Mouse (Mus musculus) MEL (cell line): ENCODE measurements around the gene Mafb. TPM values are rescaled to one million over a fixed set of nuclear protein-coding genes. Genes with fewer than 3 reads are reported as not detected.

Source experiments
- DNase-seq: peaks from one replicate; pipeline ENCODE4 v3.0.0; 2011; ENCODE audit warnings: low read depth, low spot score
- H3K27ac ChIP-seq: 2 replicates; pipeline ENCODE4 v1.5.1; 2012; ENCODE audit warnings: low read depth, mild to moderate bottlenecking, control low read depth, low read length, moderate library complexity; ENCODE audit not compliant: control insufficient read depth
- H3K27me3 ChIP-seq, 2 experiments: fragments of 150-350 bp in 1 of 2; sonication (generic) in 1 of 2; 2 replicates each; pipeline ENCODE4 v1.6.1; 2012; ENCODE audit warnings: low read length in 2 of 2, mild to moderate bottlenecking in 2 of 2, improper control_type of control experiment in 1 of 2, moderate library complexity in 1 of 2; ENCODE audit not compliant: insufficient read depth in 2 of 2, control insufficient read depth in 1 of 2
- H3K36me3 ChIP-seq, 2 experiments: 2 replicates each; pipeline ENCODE4 v1.6.1; 2012 to 2014; ENCODE audit warnings: low read length in 2 of 2, improper control_type of control experiment in 1 of 2, inconsistent platforms in 1 of 2, mild to moderate bottlenecking in 1 of 2; ENCODE audit not compliant: insufficient read depth in 2 of 2, control insufficient read depth in 1 of 2
- H3K4me1 ChIP-seq, 2 experiments: fragments of 150-350 bp in 1 of 2; sonication (generic) in 1 of 2; 2 replicates each; pipeline ENCODE4 v1.6.1; 2012; ENCODE audit warnings: low read length in 2 of 2, improper control_type of control experiment in 1 of 2, mild to moderate bottlenecking in 1 of 2; ENCODE audit not compliant: insufficient read depth in 2 of 2, control insufficient read depth in 1 of 2
- H3K4me3 ChIP-seq, 2 experiments: fragments of 150-350 bp in 1 of 2; sonication (generic) in 1 of 2; 2 replicates each; pipeline ENCODE4 v1.5.1; 2012; ENCODE audit warnings: low read depth in 2 of 2, low read length in 2 of 2, mild to moderate bottlenecking in 2 of 2, moderate library complexity in 2 of 2, control low read depth in 1 of 2, improper control_type of control experiment in 1 of 2; ENCODE audit not compliant: control insufficient read depth in 1 of 2, insufficient read depth in 1 of 2
- H3K79me2 ChIP-seq: 2 replicates; pipeline ENCODE4 v1.6.1; 2012; ENCODE audit warnings: mild to moderate bottlenecking, low read length, moderate library complexity; ENCODE audit not compliant: control insufficient read depth, poor library complexity, insufficient read depth
- H3K9ac ChIP-seq: 2 replicates; pipeline ENCODE4 v1.6.1; 2012; ENCODE audit warnings: low read depth, mild to moderate bottlenecking, control low read depth, low read length, moderate library complexity; ENCODE audit not compliant: control insufficient read depth, poor library complexity, severe bottlenecking
- H3K9me3 ChIP-seq: fragments of 150-350 bp; sonication (generic); replicated peaks from 2 replicates; pipeline ENCODE4 v1.6.1; 2012; ENCODE audit warnings: mild to moderate bottlenecking, low read length, improper control_type of control experiment, moderate library complexity; ENCODE audit not compliant: insufficient read depth
- CHD1 ChIP-seq: IDR thresholded peaks from 2 replicates; pipeline ENCODE4 v1.6.1; 2012; ENCODE audit warnings: low read depth, mild to moderate bottlenecking, inconsistent platforms, low read length, improper control_type of control experiment
- CTCF ChIP-seq, 3 experiments: IDR thresholded peaks in 2 of 3; conservative IDR thresholded peaks in 1 of 3; 2 replicates each; pipeline ENCODE4 v1.5.1; 2011 to 2012; ENCODE audit warnings: low read length in 3 of 3, low read depth in 2 of 3, mild to moderate bottlenecking in 2 of 3, improper control_type of control experiment in 1 of 3, inconsistent platforms in 1 of 3, mixed read lengths in 1 of 3, moderate library complexity in 1 of 3; ENCODE audit not compliant: control insufficient read depth in 1 of 3, insufficient read depth in 1 of 3, poor library complexity in 1 of 3, severe bottlenecking in 1 of 3
- ELF1 ChIP-seq: IDR thresholded peaks from 2 replicates; pipeline ENCODE4 v1.6.1; 2014; ENCODE audit warnings: low read depth, mild to moderate bottlenecking, inconsistent platforms, low read length, improper control_type of control experiment, moderate library complexity
- EP300 ChIP-seq, 2 experiments: IDR thresholded peaks; 2 replicates each; pipeline ENCODE4 v1.6.1; 2011; ENCODE audit warnings: improper control_type of control experiment in 2 of 2, low read length in 2 of 2, low read depth in 1 of 2, mild to moderate bottlenecking in 1 of 2
- ETS1 ChIP-seq: IDR thresholded peaks from 2 replicates; pipeline ENCODE4 v1.6.1; 2012; ENCODE audit warnings: low read depth, mild to moderate bottlenecking, inconsistent platforms, low read length, improper control_type of control experiment, moderate library complexity
- GATA1 ChIP-seq: IDR thresholded peaks from 2 replicates; pipeline ENCODE4 v1.6.1; 2011; ENCODE audit warnings: low read depth, low read length, improper control_type of control experiment
- HCFC1 ChIP-seq: IDR thresholded peaks from 2 replicates; pipeline ENCODE4 v1.6.1; 2012; ENCODE audit warnings: low read depth, mild to moderate bottlenecking, inconsistent platforms, low read length, improper control_type of control experiment, moderate library complexity
- JUND ChIP-seq: IDR thresholded peaks from 2 replicates; pipeline ENCODE4 v1.6.1; 2011; ENCODE audit warnings: low read depth, mild to moderate bottlenecking, improper control_type of control experiment, low read length
- KAT2A ChIP-seq: conservative IDR thresholded peaks from 2 replicates; pipeline ENCODE4 v1.6.1; 2012; ENCODE audit warnings: low read depth, low read length, improper control_type of control experiment, inconsistent platforms
- MAFK ChIP-seq: IDR thresholded peaks from 2 replicates; pipeline ENCODE4 v1.6.1; 2011; ENCODE audit warnings: low read depth, mild to moderate bottlenecking, low read length, improper control_type of control experiment, borderline replicate concordance
- MAX ChIP-seq: IDR thresholded peaks from 2 replicates; pipeline ENCODE4 v1.6.1; 2011; ENCODE audit warnings: low read length, improper control_type of control experiment
- MAZ ChIP-seq: IDR thresholded peaks from 2 replicates; pipeline ENCODE4 v1.6.1; 2012; ENCODE audit warnings: low read depth, mild to moderate bottlenecking, inconsistent platforms, low read length, improper control_type of control experiment
- MXI1 ChIP-seq: IDR thresholded peaks from 2 replicates; pipeline ENCODE4 v1.6.1; 2011; ENCODE audit warnings: mild to moderate bottlenecking, low read depth, low read length, improper control_type of control experiment
- MYB ChIP-seq: IDR thresholded peaks from 2 replicates; pipeline ENCODE4 v1.6.1; 2011; ENCODE audit warnings: mild to moderate bottlenecking, low read depth, low read length, improper control_type of control experiment
- MYC ChIP-seq: IDR thresholded peaks from 2 replicates; pipeline ENCODE4 v1.6.1; 2011; ENCODE audit warnings: low read depth, mild to moderate bottlenecking, low read length, improper control_type of control experiment, moderate library complexity
- RCOR1 ChIP-seq: IDR thresholded peaks from 2 replicates; pipeline ENCODE4 v1.6.1; 2012; ENCODE audit warnings: low read depth, mild to moderate bottlenecking, inconsistent platforms, low read length, improper control_type of control experiment
- TCF12 ChIP-seq: IDR thresholded peaks from 2 replicates; pipeline ENCODE4 v1.6.1; 2014; ENCODE audit warnings: low read depth, mild to moderate bottlenecking, inconsistent platforms, low read length, improper control_type of control experiment, moderate library complexity
- USF2 ChIP-seq, 2 experiments: IDR thresholded peaks; 2 replicates each; pipeline ENCODE4 v1.6.1; 2011 to 2012; ENCODE audit warnings: improper control_type of control experiment in 2 of 2, low read length in 2 of 2, borderline replicate concordance in 1 of 2, inconsistent platforms in 1 of 2, low read depth in 1 of 2, mild to moderate bottlenecking in 1 of 2; ENCODE audit not compliant: insufficient read depth in 1 of 2
- ZC3H11A ChIP-seq: IDR thresholded peaks from 2 replicates; pipeline ENCODE4 v1.6.1; 2012; ENCODE audit warnings: low read depth, mild to moderate bottlenecking, inconsistent platforms, low read length, improper control_type of control experiment
- ZKSCAN1 ChIP-seq: IDR thresholded peaks from 2 replicates; pipeline ENCODE4 v1.6.1; 2012; ENCODE audit warnings: low read depth, mild to moderate bottlenecking, inconsistent platforms, low read length, improper control_type of control experiment, moderate library complexity
- ZMIZ1 ChIP-seq: IDR thresholded peaks from 2 replicates; pipeline ENCODE4 v1.6.1; 2012; ENCODE audit warnings: low read depth, mild to moderate bottlenecking, inconsistent platforms, low read length, improper control_type of control experiment, moderate library complexity
- polyA plus RNA-seq, 2 experiments: library from polyadenylated mRNA; stranded (reverse) in 1 of 2; unstranded in 1 of 2; fragments of >175 nt in 1 of 2; fragments of >200 nt in 1 of 2; gene quantifications; 2 replicates each; pipeline versions ENCODE4 v1.2.1 to v1.2.4; 2012; ENCODE audit warnings: low replicate concordance in 2 of 2, low read depth in 1 of 2; ENCODE audit not compliant: insufficient read length in 2 of 2, insufficient read depth in 1 of 2, missing spikeins in 1 of 2
- total RNA-seq: library from RNA; depleted of rRNA; stranded (reverse); fragments of 300-350 nt; gene quantifications from 2 replicates; pipeline ENCODE4 v1.2.3, GENCODE M21; 2012

Mafb gene
- total and polyA plus RNA-seq, 3 experiments = not detected

DNA sequence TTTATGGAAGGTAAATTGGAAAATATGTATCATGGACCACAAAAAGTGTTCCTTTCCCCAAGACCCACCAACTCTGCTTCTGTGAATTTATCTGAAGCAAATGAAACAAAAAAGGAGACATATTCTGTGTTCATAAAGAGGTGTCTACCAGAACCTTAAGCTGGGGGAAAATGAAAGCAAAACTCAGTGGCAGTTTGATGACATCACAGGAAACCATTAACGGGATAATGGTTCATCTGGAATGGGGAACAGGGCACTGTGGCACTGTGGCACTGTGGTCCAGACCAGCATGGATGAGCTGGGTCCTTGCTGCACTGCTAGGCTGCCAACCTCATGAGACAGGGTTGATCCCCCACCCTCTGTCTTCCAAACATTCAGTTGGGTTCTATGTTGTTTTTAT lies 31.8 kb downstream of the Mafb start:
- Histone ChIP-seq H3K9ac (no peak overlapping the region), H3K4me1 (no peaks in the 10 kb centered on the region), H3K9me3 (no peaks in the 10 kb centered on the region), H3K27ac (no peak overlapping the region), H3K4me3 (no peak overlapping the region), H3K36me3 (no peaks in the 10 kb centered on the region), H3K79me2 (no peaks in the 10 kb centered on the region), H3K27me3 (no peaks in the 10 kb centered on the region)
- no peak for TF ChIP-seq ZMIZ1
- TF ChIP-seq TCF12 = no peak
- no peak for TF ChIP-seq ETS1
- TF ChIP-seq MYC = no peak
- no peak for TF ChIP-seq KAT2A
- TF ChIP-seq USF2 (IDR thresholded peaks at IDR 0.05; ENCODE audit: borderline replicate concordance in 1 of 2, insufficient read depth in 1 of 2, low read depth in 1 of 2, low read length in 2 of 2) = no peak
- TF ChIP-seq MAX = no peak
- TF ChIP-seq EP300 (IDR thresholded peaks at IDR 0.05; ENCODE audit: low read depth in 1 of 2, low read length in 2 of 2) = no peak
- TF ChIP-seq CTCF (IDR thresholded peaks at IDR 0.05 in 2 of 3, conservative IDR thresholded peaks at IDR 0.05 in 1 of 3; ENCODE audit: control insufficient read depth in 1 of 3, insufficient read depth in 1 of 3, low read depth in 2 of 3, low read length in 3 of 3, poor library complexity in 1 of 3, severe bottlenecking in 1 of 3) = no peak
- TF ChIP-seq RCOR1 = no peak
- no peak for DNase-seq

DNA sequence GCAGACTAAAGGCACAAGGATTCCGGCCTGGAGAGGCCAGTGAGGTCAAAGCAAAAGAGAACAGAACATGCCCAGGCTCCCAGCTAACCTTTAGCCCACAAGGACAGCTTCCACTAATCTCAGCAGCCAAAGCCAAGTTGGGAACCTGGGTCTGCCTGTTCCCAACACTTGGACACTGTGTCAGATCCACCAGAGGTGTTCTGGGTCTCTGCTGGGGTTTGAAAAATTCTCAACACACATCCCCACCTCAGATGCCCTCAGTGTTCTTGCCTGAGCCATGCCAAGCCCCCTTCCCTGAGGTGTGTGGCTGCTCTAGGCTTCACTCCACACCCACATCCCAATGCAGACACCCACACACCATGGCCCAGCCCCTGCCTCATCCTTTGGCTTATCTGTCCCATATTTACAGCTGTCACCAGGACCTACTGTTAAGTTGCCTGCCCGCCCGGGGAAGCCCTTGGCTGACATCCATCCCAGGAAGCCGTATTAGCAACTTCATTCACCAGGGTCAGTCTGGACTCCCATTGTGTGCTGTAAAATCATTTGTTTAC lies 32.7 kb downstream of the Mafb start, which contains the start of gene Gm826:
Gene Gm826 (minus strand): TSS at position 52 of the 551 bp plus-strand sequence.
- Histone ChIP-seq H3K79me2 (no peaks in the 10 kb centered on the region), H3K4me1 (no peaks in the 10 kb centered on the region), H3K27me3 (no peaks in the 10 kb centered on the region), H3K9ac (no peak within 1 kb of the TSS), H3K4me3 (no peak within 1 kb of the TSS), H3K9me3 (no peaks in the 10 kb centered on the region), H3K36me3 (no peaks in the 10 kb centered on the region), H3K27ac (no peak within 1 kb of the TSS)
- TF ChIP-seq MXI1 (no peak), ZC3H11A (no peak), MYC (no peak), MAZ (no peak), GATA1 (no peak), MAFK (no peak), MYB (no peak), ZKSCAN1 (no peak), JUND (no peak), CHD1 (no peak), HCFC1 (no peak), ELF1 (no peak)
- DNase-seq = no peak
